Mouse (Mus musculus) MEL (cell line): Measurements from ENCODE around the gene Cnn2. TPM values are rescaled to one million over a fixed set of nuclear protein-coding genes. Genes with fewer than 3 reads are reported as not detected.

Experiments used
- DNase-seq: peaks from one replicate; pipeline ENCODE4 v3.0.0; 2011; ENCODE audit warnings: low read depth, low spot score
- H3K27ac ChIP-seq: 2 replicates; pipeline ENCODE4 v1.5.1; 2012; ENCODE audit warnings: low read depth, mild to moderate bottlenecking, control low read depth, low read length, moderate library complexity; ENCODE audit not compliant: control insufficient read depth
- H3K27me3 ChIP-seq, 2 experiments: fragments of 150-350 bp in 1 of 2; sonication (generic) in 1 of 2; 2 replicates each; pipeline ENCODE4 v1.6.1; 2012; ENCODE audit warnings: low read length in 2 of 2, mild to moderate bottlenecking in 2 of 2, improper control_type of control experiment in 1 of 2, moderate library complexity in 1 of 2; ENCODE audit not compliant: insufficient read depth in 2 of 2, control insufficient read depth in 1 of 2
- H3K36me3 ChIP-seq, 2 experiments: 2 replicates each; pipeline ENCODE4 v1.6.1; 2012 to 2014; ENCODE audit warnings: low read length in 2 of 2, improper control_type of control experiment in 1 of 2, inconsistent platforms in 1 of 2, mild to moderate bottlenecking in 1 of 2; ENCODE audit not compliant: insufficient read depth in 2 of 2, control insufficient read depth in 1 of 2
- H3K4me1 ChIP-seq, 2 experiments: fragments of 150-350 bp in 1 of 2; sonication (generic) in 1 of 2; 2 replicates each; pipeline ENCODE4 v1.6.1; 2012; ENCODE audit warnings: low read length in 2 of 2, improper control_type of control experiment in 1 of 2, mild to moderate bottlenecking in 1 of 2; ENCODE audit not compliant: insufficient read depth in 2 of 2, control insufficient read depth in 1 of 2
- H3K4me3 ChIP-seq, 2 experiments: fragments of 150-350 bp in 1 of 2; sonication (generic) in 1 of 2; 2 replicates each; pipeline ENCODE4 v1.5.1; 2012; ENCODE audit warnings: low read depth in 2 of 2, low read length in 2 of 2, mild to moderate bottlenecking in 2 of 2, moderate library complexity in 2 of 2, control low read depth in 1 of 2, improper control_type of control experiment in 1 of 2; ENCODE audit not compliant: control insufficient read depth in 1 of 2, insufficient read depth in 1 of 2
- H3K79me2 ChIP-seq: 2 replicates; pipeline ENCODE4 v1.6.1; 2012; ENCODE audit warnings: mild to moderate bottlenecking, low read length, moderate library complexity; ENCODE audit not compliant: control insufficient read depth, poor library complexity, insufficient read depth
- H3K9ac ChIP-seq: 2 replicates; pipeline ENCODE4 v1.6.1; 2012; ENCODE audit warnings: low read depth, mild to moderate bottlenecking, control low read depth, low read length, moderate library complexity; ENCODE audit not compliant: control insufficient read depth, poor library complexity, severe bottlenecking
- H3K9me3 ChIP-seq: fragments of 150-350 bp; sonication (generic); replicated peaks from 2 replicates; pipeline ENCODE4 v1.6.1; 2012; ENCODE audit warnings: mild to moderate bottlenecking, low read length, improper control_type of control experiment, moderate library complexity; ENCODE audit not compliant: insufficient read depth
- CTCF ChIP-seq, 3 experiments: IDR thresholded peaks in 2 of 3; conservative IDR thresholded peaks in 1 of 3; 2 replicates each; pipeline ENCODE4 v1.5.1; 2011 to 2012; ENCODE audit warnings: low read length in 3 of 3, low read depth in 2 of 3, mild to moderate bottlenecking in 2 of 3, improper control_type of control experiment in 1 of 3, inconsistent platforms in 1 of 3, mixed read lengths in 1 of 3, moderate library complexity in 1 of 3; ENCODE audit not compliant: control insufficient read depth in 1 of 3, insufficient read depth in 1 of 3, poor library complexity in 1 of 3, severe bottlenecking in 1 of 3
- E2F4 ChIP-seq: IDR thresholded peaks from 2 replicates; pipeline ENCODE4 v1.6.1; 2011; ENCODE audit warnings: low read depth, low read length, improper control_type of control experiment, borderline replicate concordance
- EP300 ChIP-seq, 2 experiments: IDR thresholded peaks; 2 replicates each; pipeline ENCODE4 v1.6.1; 2011; ENCODE audit warnings: improper control_type of control experiment in 2 of 2, low read length in 2 of 2, low read depth in 1 of 2, mild to moderate bottlenecking in 1 of 2
- ETS1 ChIP-seq: IDR thresholded peaks from 2 replicates; pipeline ENCODE4 v1.6.1; 2012; ENCODE audit warnings: low read depth, mild to moderate bottlenecking, inconsistent platforms, low read length, improper control_type of control experiment, moderate library complexity
- GATA1 ChIP-seq: IDR thresholded peaks from 2 replicates; pipeline ENCODE4 v1.6.1; 2011; ENCODE audit warnings: low read depth, low read length, improper control_type of control experiment
- KAT2A ChIP-seq: conservative IDR thresholded peaks from 2 replicates; pipeline ENCODE4 v1.6.1; 2012; ENCODE audit warnings: low read depth, low read length, improper control_type of control experiment, inconsistent platforms
- MXI1 ChIP-seq: IDR thresholded peaks from 2 replicates; pipeline ENCODE4 v1.6.1; 2011; ENCODE audit warnings: mild to moderate bottlenecking, low read depth, low read length, improper control_type of control experiment
- MYC ChIP-seq: IDR thresholded peaks from 2 replicates; pipeline ENCODE4 v1.6.1; 2011; ENCODE audit warnings: low read depth, mild to moderate bottlenecking, low read length, improper control_type of control experiment, moderate library complexity
- NELFE ChIP-seq: IDR thresholded peaks from 2 replicates; pipeline ENCODE4 v1.6.1; 2011; ENCODE audit warnings: low read depth, low read length, improper control_type of control experiment
- NRF1 ChIP-seq: IDR thresholded peaks from 2 replicates; pipeline ENCODE4 v1.6.1; 2014; ENCODE audit warnings: low read depth, mild to moderate bottlenecking, inconsistent platforms, low read length, improper control_type of control experiment, moderate library complexity; ENCODE audit not compliant: poor library complexity, insufficient read depth, severe bottlenecking
- POLR2AphosphoS2 ChIP-seq: IDR thresholded peaks from 2 replicates; pipeline ENCODE4 v1.6.1; 2011; ENCODE audit warnings: low read length, improper control_type of control experiment
- POLR2AphosphoS5 ChIP-seq: IDR thresholded peaks from 2 replicates; pipeline ENCODE4 v1.6.1; 2012; ENCODE audit warnings: low read depth, borderline replicate concordance, mild to moderate bottlenecking, inconsistent platforms, low read length, moderate library complexity, mixed read lengths
- RCOR1 ChIP-seq: IDR thresholded peaks from 2 replicates; pipeline ENCODE4 v1.6.1; 2012; ENCODE audit warnings: low read depth, mild to moderate bottlenecking, inconsistent platforms, low read length, improper control_type of control experiment
- SIN3A ChIP-seq: IDR thresholded peaks from 2 replicates; pipeline ENCODE4 v1.6.1; 2012; ENCODE audit warnings: low read length, improper control_type of control experiment, inconsistent platforms
- SMC3 ChIP-seq: IDR thresholded peaks from 2 replicates; pipeline ENCODE4 v1.6.1; 2011; ENCODE audit warnings: low read depth, low read length, improper control_type of control experiment
- TBP ChIP-seq: IDR thresholded peaks from 2 replicates; pipeline ENCODE4 v1.8.0; 2011; ENCODE audit warnings: low read depth, low read length, improper control_type of control experiment
- UBTF ChIP-seq: IDR thresholded peaks from 2 replicates; pipeline ENCODE4 v1.6.1; 2012; ENCODE audit warnings: low read depth, mild to moderate bottlenecking, inconsistent platforms, low read length, improper control_type of control experiment, moderate library complexity, borderline replicate concordance; ENCODE audit not compliant: insufficient read depth
- USF2 ChIP-seq, 2 experiments: IDR thresholded peaks; 2 replicates each; pipeline ENCODE4 v1.6.1; 2011 to 2012; ENCODE audit warnings: improper control_type of control experiment in 2 of 2, low read length in 2 of 2, borderline replicate concordance in 1 of 2, inconsistent platforms in 1 of 2, low read depth in 1 of 2, mild to moderate bottlenecking in 1 of 2; ENCODE audit not compliant: insufficient read depth in 1 of 2
- ZC3H11A ChIP-seq: IDR thresholded peaks from 2 replicates; pipeline ENCODE4 v1.6.1; 2012; ENCODE audit warnings: low read depth, mild to moderate bottlenecking, inconsistent platforms, low read length, improper control_type of control experiment
- ZKSCAN1 ChIP-seq: IDR thresholded peaks from 2 replicates; pipeline ENCODE4 v1.6.1; 2012; ENCODE audit warnings: low read depth, mild to moderate bottlenecking, inconsistent platforms, low read length, improper control_type of control experiment, moderate library complexity
- polyA plus RNA-seq, 2 experiments: library from polyadenylated mRNA; stranded (reverse) in 1 of 2; unstranded in 1 of 2; fragments of >175 nt in 1 of 2; fragments of >200 nt in 1 of 2; gene quantifications; 2 replicates each; pipeline versions ENCODE4 v1.2.1 to v1.2.4; 2012; ENCODE audit warnings: low replicate concordance in 2 of 2, low read depth in 1 of 2; ENCODE audit not compliant: insufficient read length in 2 of 2, insufficient read depth in 1 of 2, missing spikeins in 1 of 2
- total RNA-seq: library from RNA; depleted of rRNA; stranded (reverse); fragments of 300-350 nt; gene quantifications from 2 replicates; pipeline ENCODE4 v1.2.3, GENCODE M21; 2012

The Cnn2 gene
- total and polyA plus RNA-seq, 3 experiments = 8.7 to 25.3 TPM; not detected in 1

GRCm38 (mm10) chr10:79977324-79977723, 11.1 kb upstream of the Cnn2 start:
- Histone ChIP-seq H3K36me3 (no peaks in the 10 kb centered on the region; a peak in 1 of 4 replicates), H3K9ac (no peak overlapping the region), H3K4me1 (no peaks in the 10 kb centered on the region), H3K27ac (no peak overlapping the region), H3K27me3 (no peaks in the 10 kb centered on the region), H3K4me3 (no peak overlapping the region), H3K9me3 (no peaks in the 10 kb centered on the region)
- no peak for DNase-seq
- TF ChIP-seq RCOR1 (no peak), SMC3 (no peak), MYC (no peak), POLR2AphosphoS5 (no peak), GATA1 (no peak), EP300 (IDR thresholded peaks at IDR 0.05; ENCODE audit: low read depth in 1 of 2, low read length in 2 of 2) (no peak), USF2 (IDR thresholded peaks at IDR 0.05; ENCODE audit: borderline replicate concordance in 1 of 2, insufficient read depth in 1 of 2, low read depth in 1 of 2, low read length in 2 of 2) (no peak), NELFE (no peak), ZKSCAN1 (no peak), ZC3H11A (no peak)
- TF ChIP-seq, all 39 proteins: peak for 0
- peaks cover 14% of the 10 kb centered on the region; the same call in 1 of the 2 replicates for H3K79me2 ChIP-seq

GRCm38 (mm10) chr10:79978061-79978460, 10.3 kb upstream of the Cnn2 start:
- no peak overlapping the region for H3K4me3 ChIP-seq

More at GRCm38 (mm10) chr10:79978061-79978460, 10.3 kb upstream of the Cnn2 start:
- no peak overlapping the region for H3K9ac ChIP-seq
- no peaks in the 10 kb centered on the region for H3K9me3 ChIP-seq
- H3K79me2 ChIP-seq = peaks cover 21% of the 10 kb centered on the region
- peaks cover 0 to 1% of the 10 kb centered on the region in 2 experiments; a peak in 1 of 4 replicates for H3K4me1 ChIP-seq
- no peak overlapping the region for H3K27ac ChIP-seq
- no peak for TF ChIP-seq RCOR1
- TF ChIP-seq MXI1 = no peak
- no peak for TF ChIP-seq E2F4
- no peak for TF ChIP-seq MYC
- no peak for TF ChIP-seq ZKSCAN1
- no peak for TF ChIP-seq EP300 (IDR thresholded peaks at IDR 0.05; ENCODE audit: low read depth in 1 of 2, low read length in 2 of 2)
- no peak for TF ChIP-seq TBP
- TF ChIP-seq POLR2AphosphoS2 = no peak
- no peak for TF ChIP-seq NRF1
- TF ChIP-seq KAT2A = no peak
- TF ChIP-seq CTCF (IDR thresholded peaks at IDR 0.05 in 2 of 3, conservative IDR thresholded peaks at IDR 0.05 in 1 of 3; ENCODE audit: control insufficient read depth in 1 of 3, insufficient read depth in 1 of 3, low read depth in 2 of 3, low read length in 3 of 3, poor library complexity in 1 of 3, severe bottlenecking in 1 of 3) = no peak
- no peak for TF ChIP-seq UBTF
- TF ChIP-seq ETS1 = no peak
- no peak for TF ChIP-seq SIN3A
- no peak for TF ChIP-seq NELFE
- TF ChIP-seq, all 39 proteins: peak for 0
- no peak for DNase-seq
- Histone ChIP-seq H3K27me3 (no peaks in the 10 kb centered on the region), H3K36me3 (peaks cover 0 to under 1% of the 10 kb centered on the region in 2 experiments; a peak in 3 of 4 replicates)
